Mouse (Mus musculus) limb, embryonic 12.5 days (tissue): Measurements from ENCODE around the gene Ubn2. TPM values are rescaled to one million over a fixed set of nuclear protein-coding genes. Genes with fewer than 3 reads are reported as not detected.

Experiments used
- microRNA-seq: library from miRNA; unstranded; fragments of <30 nt; microRNA quantifications from one replicate; pipeline ENCODE4, GENCODE M21; 2017
- polyA plus RNA-seq: library from polyadenylated mRNA; unstranded; fragments of >200 nt; fragmentation: Nextera tagmentation; extraction: Ambion mirVana; gene quantifications from 2 replicates; pipeline ENCODE4 v1.2.1, GENCODE M21; 2016

Gene Ubn2
- polyA plus RNA-seq, 1 experiment from 2014 or later, result 21.3 TPM

Small RNA genes lying within 50 kb of the gene (microRNA-seq; reads per million reads assigned to microRNA genes)
- gene Mir7670, result not detected

Other genes with a start within 250 kb of the Ubn2 start
- gene D630045J12Rik, start 179.9 kb upstream of the Ubn2 start, polyA plus RNA-seq, result 7.6 and 9.2 TPM in 2 replicates
- gene Zc3hav1l, start 134.7 kb upstream of the Ubn2 start, polyA plus RNA-seq, result 15.7 and 19.6 TPM in 2 replicates
- 2.1 and 2.5 TPM in 2 replicates for gene Zc3hav1, start 79.3 kb upstream of the Ubn2 start, polyA plus RNA-seq
- 13.3 and 14.0 TPM in 2 replicates for gene Ttc26, start 52.5 kb upstream of the Ubn2 start, polyA plus RNA-seq
- gene Fmc1, start 99.6 kb downstream of the Ubn2 start, polyA plus RNA-seq, result 99.0 and 103 TPM in 2 replicates
- 52.8 and 58.2 TPM in 2 replicates for gene Luc7l2, start 117.4 kb downstream of the Ubn2 start, polyA plus RNA-seq
- gene Klrg2, start 203.3 kb downstream of the Ubn2 start, polyA plus RNA-seq, result 0.11 and 0.12 TPM in 2 replicates
- gene Clec2l, start 229.1 kb downstream of the Ubn2 start, polyA plus RNA-seq, result 1.9 and 2.8 TPM in 2 replicates